Mouse (Mus musculus) kidney, adult 2 months (tissue): ENCODE data around the gene Ercc6l.

Experiments used
- CTCF ChIP-seq: fragments of 200-500 bp; conservative IDR thresholded peaks from 2 replicates; pipeline ENCODE4 v1.5.1; 2011; ENCODE audit warnings: low read depth, mild to moderate bottlenecking, control low read depth, low read length, moderate library complexity, mixed read lengths; ENCODE audit not compliant: insufficient read depth, insufficient read length
- POLR2A ChIP-seq: fragments of 200-500 bp; IDR thresholded peaks from one replicate; pipeline ENCODE4 v1.6.1; 2011; ENCODE audit warnings: low read depth, low read length, control low read depth

DNA sequence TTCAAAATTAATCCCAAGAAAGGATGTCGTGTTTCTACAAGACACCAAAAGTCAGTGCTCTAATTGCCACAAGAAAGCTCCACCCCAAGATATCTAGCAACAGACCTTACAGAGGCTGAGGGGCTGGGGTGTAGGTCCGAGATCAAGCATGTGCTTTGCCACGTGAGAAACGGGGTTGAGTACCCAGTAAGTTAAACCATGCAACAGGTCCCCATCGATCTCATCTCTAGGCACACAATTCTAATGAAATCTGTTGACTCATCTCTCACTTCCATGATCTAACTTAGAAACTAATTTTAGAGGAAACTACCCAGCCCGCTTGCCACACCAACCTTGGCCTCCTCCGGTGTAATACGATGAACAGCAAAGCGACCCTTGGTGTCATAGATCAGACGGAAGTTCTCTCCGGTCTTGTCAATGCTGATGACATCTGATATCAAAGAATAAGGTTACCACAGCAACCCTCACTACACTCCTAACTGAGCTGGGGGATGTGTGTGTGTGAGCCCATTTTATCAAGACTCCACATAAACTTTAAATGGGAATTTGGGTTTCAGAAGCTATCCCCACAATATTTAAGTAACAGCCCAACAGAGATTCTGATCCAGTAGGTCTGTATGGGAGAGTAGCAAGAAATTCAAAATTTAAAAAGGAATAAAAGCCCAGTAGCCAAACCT is 30.3 kb upstream of the Ercc6l start:
- TF ChIP-seq CTCF (no peak), POLR2A (no peak)
